Mouse (Mus musculus) left cerebral cortex, adult 9 months (tissue): Measurements from ENCODE around the gene Gm13757.
"Not testable (repeated sequence)": the region's sequence is repeated elsewhere in the genome, so short reads cannot be mapped to it uniquely, and the experiment has no call there.

Experiments
- DNase-seq, 2 experiments: peaks; one replicate each; pipeline ENCODE4 v3.0.0; 2022; ENCODE audit warnings: low spot score in 2 of 2

Gene Gm13757

GRCm38 (mm10) chr2:88449031-88449430 is at the start of gene Gm13757:
TSS of gene Gm13757 (minus strand) at chr2:88449131.
- DNase-seq, result no peak

- no peak for DNase-seq
Measured at GRCm38 (mm10) chr2:88493020-88493419, 44.1 kb upstream of the Gm13757 start, which contains the start of gene Olfr1185-ps1. TSS of gene Olfr1185-ps1 (plus strand) at chr2:88493320.

- no peak for DNase-seq
Measured at GRCm38 (mm10) chr2:88483298-88483697, 34.4 kb upstream of the Gm13757 start, which contains the start of gene Olfr1184. TSS of gene Olfr1184 (plus strand) at chr2:88483598.

GRCm38 (mm10) chr2:88454567-88454966 is 5.6 kb upstream of the Gm13757 start, which contains the start of gene Olfr1183:
TSS of gene Olfr1183 (plus strand) at chr2:88454867.
- not testable (repeated sequence) for DNase-seq

- DNase-seq, result no peak
Measured at GRCm38 (mm10) chr2:88426071-88426470, 22.9 kb downstream of the Gm13757 start, which contains the start of gene Olfr1181. TSS of gene Olfr1181 (minus strand) at chr2:88426171.

- DNase-seq, result no peak
Measured at GRCm38 (mm10) chr2:88419051-88419450, 29.9 kb downstream of the Gm13757 start, which contains the start of gene Olfr1180. TSS of gene Olfr1180 (minus strand) at chr2:88419151.

- no peak for DNase-seq
Measured at GRCm38 (mm10) chr2:88406353-88406752, 42.6 kb downstream of the Gm13757 start, which contains the start of gene Olfr1179. TSS of gene Olfr1179 (minus strand) at chr2:88406453.
